Mouse (Mus musculus) neural tube, embryonic 15.5 days (tissue): Measurements from ENCODE around the gene Fhit. TPM values are rescaled to one million over a fixed set of nuclear protein-coding genes. Genes with fewer than 3 reads are reported as not detected.

Experiments
- ATAC-seq: fragments of 200-750 bp; cut with Nextera tagmentation; 2 replicates; pipeline ENCODE4 v1.8.0; 2017; ENCODE audit warnings: mild to moderate bottlenecking, moderate TSS enrichment, moderate library complexity; ENCODE audit not compliant: low FRiP score
- H3K27ac ChIP-seq: fragments of 300-500 bp; sonication (generic); replicated peaks from 2 replicates; pipeline ENCODE4 v1.5.1; 2015; ENCODE audit warnings: mild to moderate bottlenecking, inconsistent platforms
- H3K27me3 ChIP-seq: fragments of 300-500 bp; sonication (generic); replicated peaks from 2 replicates; pipeline ENCODE4 v1.6.1; 2015; ENCODE audit warnings: inconsistent platforms
- H3K36me3 ChIP-seq: fragments of 300-500 bp; sonication (generic); 2 replicates; pipeline ENCODE4 v1.6.1; 2015; ENCODE audit warnings: inconsistent platforms
- H3K4me1 ChIP-seq: fragments of 300-500 bp; sonication (generic); 2 replicates; pipeline ENCODE4 v1.6.1; 2015; ENCODE audit warnings: inconsistent platforms
- H3K4me2 ChIP-seq: fragments of 300-500 bp; sonication (generic); 2 replicates; pipeline ENCODE4 v1.6.1; 2015; ENCODE audit warnings: inconsistent platforms, mild to moderate bottlenecking, moderate library complexity
- H3K4me3 ChIP-seq: fragments of 300-500 bp; sonication (generic); replicated peaks from 2 replicates; pipeline ENCODE4 v1.5.1; 2015; ENCODE audit warnings: mild to moderate bottlenecking, inconsistent platforms
- H3K9ac ChIP-seq: fragments of 300-500 bp; sonication (generic); replicated peaks from 2 replicates; pipeline ENCODE4 v1.6.1; 2015; ENCODE audit warnings: mild to moderate bottlenecking, inconsistent platforms
- H3K9me3 ChIP-seq: fragments of 300-500 bp; sonication (generic); replicated peaks from 2 replicates; pipeline ENCODE4 v1.6.1; 2016; ENCODE audit warnings: inconsistent platforms
- WGBS: fragments of 180-500 bp; shearing (Covaris S2); methylation state at CpG from one replicate; pipeline ENCODE4 v1.1.7; 2015; ENCODE audit warnings: mixed read lengths; 5-methylcytosine and 5-hydroxymethylcytosine counted together
- polyA plus RNA-seq: library from polyadenylated mRNA; unstranded; fragments of >200 nt; fragmentation: Nextera tagmentation; extraction: Ambion mirVana; gene quantifications from 2 replicates; pipeline ENCODE4 v1.2.1, GENCODE M21; 2015

Gene Fhit
- polyA plus RNA-seq, 1 experiment from 2014 or later: 7.5 TPM

DNA sequence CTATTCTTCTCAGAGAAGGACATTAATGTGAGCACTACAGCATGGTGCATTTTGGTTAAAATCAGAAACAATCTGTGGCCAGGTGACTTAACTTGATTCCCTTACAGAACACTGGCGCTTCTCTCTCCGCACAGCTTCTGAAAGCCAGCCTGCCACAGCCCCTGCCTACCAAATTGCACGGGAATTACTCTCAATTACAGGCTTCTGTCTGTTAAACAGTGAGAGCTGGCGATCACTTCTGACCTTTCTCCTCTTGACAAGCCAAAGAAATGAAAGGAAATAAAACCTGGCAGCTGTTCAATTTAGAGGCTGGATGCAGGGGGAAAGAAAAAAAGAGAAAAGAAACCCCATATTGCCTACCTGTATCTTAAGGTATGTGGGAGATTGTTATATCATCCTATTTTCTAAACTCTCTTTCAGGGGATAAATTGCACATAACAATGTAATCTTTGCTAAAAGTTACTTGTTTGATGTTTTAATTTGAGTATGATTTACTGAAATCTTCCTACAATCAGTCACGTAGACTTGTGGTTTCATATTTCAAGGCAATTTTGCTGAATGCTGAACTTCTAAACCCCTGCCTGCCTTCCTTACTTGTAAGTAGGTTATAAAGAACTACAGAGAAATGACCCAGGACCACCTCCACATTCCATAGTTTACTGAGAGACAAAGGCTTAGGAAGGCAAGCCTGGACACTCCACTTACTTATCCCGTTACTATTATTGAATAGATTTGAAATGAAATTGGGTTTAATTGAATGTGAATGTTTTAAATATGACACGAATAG is 1115.3 kb downstream of the Fhit start:
- H3K4me2 ChIP-seq: no peak overlapping the region
- 25% methylated on average over 7 of the region's 7 CpGs for WGBS
- no peak overlapping the region for H3K4me3 ChIP-seq
- no peaks in the 10 kb centered on the region for H3K9me3 ChIP-seq
- no peaks in the 10 kb centered on the region for H3K27me3 ChIP-seq
- H3K4me1 ChIP-seq: 0 out of 2 replicates have a peak, but pooled peaks cover 2% of the 10 kb centered on the region
- no peak overlapping the region for H3K9ac ChIP-seq
- no peak for ATAC-seq
- H3K36me3 ChIP-seq: no peaks in the 10 kb centered on the region
- no peak overlapping the region for H3K27ac ChIP-seq

DNA sequence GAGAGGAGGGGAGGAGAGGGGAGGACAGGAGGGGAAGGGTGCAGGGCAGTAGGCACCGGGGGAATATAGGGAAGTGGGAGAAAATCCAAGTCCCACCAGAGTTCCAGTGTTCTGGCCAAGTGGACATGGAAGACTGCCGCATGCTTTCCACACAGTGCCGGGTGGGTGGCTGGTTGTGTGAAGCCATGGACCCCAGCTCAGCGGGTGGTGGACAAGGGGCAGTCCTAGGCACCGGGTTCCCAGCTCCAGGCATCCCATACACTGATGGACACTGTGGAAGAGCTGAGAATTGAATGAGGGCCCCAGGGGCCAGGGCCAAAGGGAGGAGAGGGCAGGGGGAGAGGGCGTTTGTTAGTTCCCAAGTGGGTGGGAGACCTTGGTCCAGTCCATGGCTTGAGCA is 1123.8 kb downstream of the Fhit start:
- H3K4me3 ChIP-seq: no peak overlapping the region
- H3K27me3 ChIP-seq: no peaks in the 10 kb centered on the region
- no peak overlapping the region for H3K9ac ChIP-seq
- no peak overlapping the region for H3K4me2 ChIP-seq
- no peak for ATAC-seq
- H3K36me3 ChIP-seq: no peaks in the 10 kb centered on the region
- H3K4me1 ChIP-seq: no peaks in the 10 kb centered on the region
- no peaks in the 10 kb centered on the region for H3K9me3 ChIP-seq
- 94% methylated on average over 6 of the region's 6 CpGs for WGBS
- no peak overlapping the region for H3K27ac ChIP-seq

DNA sequence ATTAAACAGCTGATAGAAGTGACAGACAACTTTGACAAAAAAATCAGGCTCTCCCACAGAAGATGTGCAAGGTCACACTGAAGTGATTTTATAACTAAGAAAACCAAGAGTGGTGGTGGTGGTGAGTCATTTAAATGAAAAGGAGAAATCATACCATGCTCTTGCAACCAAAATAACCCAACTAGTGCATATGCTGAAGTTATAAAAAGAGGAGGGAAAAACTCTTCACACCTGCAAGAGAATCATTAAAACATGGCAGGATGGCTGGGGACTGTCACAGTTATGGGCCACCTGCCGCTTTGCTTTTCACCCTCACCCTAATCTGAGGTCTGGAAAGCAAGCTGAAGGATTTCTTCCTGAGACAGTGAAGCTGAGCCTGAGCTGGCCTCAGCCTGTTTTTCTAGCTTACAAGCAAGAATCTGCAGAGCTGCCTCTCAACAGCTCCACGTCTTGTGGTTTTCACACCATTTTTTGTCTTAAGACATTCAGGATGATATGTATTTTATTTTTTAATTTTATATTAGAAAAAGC is 1125.1 kb downstream of the Fhit start:
- no peak for ATAC-seq
- Histone ChIP-seq H3K36me3 (no peaks in the 10 kb centered on the region), H3K27ac (no peak overlapping the region), H3K9ac (no peak overlapping the region), H3K4me1 (no peaks in the 10 kb centered on the region), H3K9me3 (no peaks in the 10 kb centered on the region), H3K4me2 (no peak overlapping the region), H3K27me3 (no peaks in the 10 kb centered on the region), H3K4me3 (no peak overlapping the region)
- 70% methylated on average over 2 of the region's 2 CpGs for WGBS

- WGBS: 17% methylated on average over 3 of the region's 3 CpGs
- no peaks in the 10 kb centered on the region for H3K27me3 ChIP-seq
These were observed 1126.2 kb downstream of the Fhit start for GRCm38 (mm10) chr14:10035682-10036081.

GRCm38 (mm10) chr14:10035270-10035669 is 1126.6 kb downstream of the Fhit start:
- no peak for ATAC-seq
- no peak overlapping the region for H3K9ac ChIP-seq
- no peak overlapping the region for H3K27ac ChIP-seq
- no peak overlapping the region for H3K4me2 ChIP-seq
- no peaks in the 10 kb centered on the region for H3K9me3 ChIP-seq
- no peaks in the 10 kb centered on the region for H3K36me3 ChIP-seq
- H3K4me3 ChIP-seq: no peak overlapping the region
- no peaks in the 10 kb centered on the region for H3K4me1 ChIP-seq
- no peaks in the 10 kb centered on the region for H3K27me3 ChIP-seq
- 22% methylated on average over 2 of the region's 2 CpGs for WGBS

More at GRCm38 (mm10) chr14:10035682-10036081, 1126.2 kb downstream of the Fhit start:
- no peaks in the 10 kb centered on the region for H3K36me3 ChIP-seq
- H3K27ac ChIP-seq: no peak overlapping the region
- no peak overlapping the region for H3K9ac ChIP-seq
- H3K4me3 ChIP-seq: no peak overlapping the region
- H3K9me3 ChIP-seq: no peaks in the 10 kb centered on the region
- ATAC-seq: no peak
- no peak overlapping the region for H3K4me2 ChIP-seq
- H3K4me1 ChIP-seq: no peaks in the 10 kb centered on the region

- 92% methylated on average over 2 of the region's 2 CpGs for WGBS
- H3K4me2 ChIP-seq: no peak overlapping the region
- no peaks in the 10 kb centered on the region for H3K4me1 ChIP-seq
- no peak for ATAC-seq
- no peaks in the 10 kb centered on the region for H3K36me3 ChIP-seq
- H3K27me3 ChIP-seq: no peaks in the 10 kb centered on the region
- no peak overlapping the region for H3K27ac ChIP-seq
- peaks cover 6% of the 10 kb centered on the region; the same call in 1 of the 2 replicates for H3K9me3 ChIP-seq
- no peak overlapping the region for H3K9ac ChIP-seq
- no peak overlapping the region for H3K4me3 ChIP-seq
These were observed 1138.5 kb downstream of the Fhit start for GRCm38 (mm10) chr14:10023382-10023781.

- Histone ChIP-seq H3K9ac (no peak overlapping the region), H3K27ac (no peak overlapping the region), H3K4me3 (no peak overlapping the region), H3K4me1 (no peaks in the 10 kb centered on the region), H3K9me3 (no peaks in the 10 kb centered on the region), H3K27me3 (no peaks in the 10 kb centered on the region), H3K4me2 (no peak overlapping the region), H3K36me3 (no peaks in the 10 kb centered on the region)
- no peak for ATAC-seq
- WGBS: 35% methylated on average over 2 of the region's 2 CpGs
These were observed 1139.5 kb downstream of the Fhit start for GRCm38 (mm10) chr14:10022304-10022703.

DNA sequence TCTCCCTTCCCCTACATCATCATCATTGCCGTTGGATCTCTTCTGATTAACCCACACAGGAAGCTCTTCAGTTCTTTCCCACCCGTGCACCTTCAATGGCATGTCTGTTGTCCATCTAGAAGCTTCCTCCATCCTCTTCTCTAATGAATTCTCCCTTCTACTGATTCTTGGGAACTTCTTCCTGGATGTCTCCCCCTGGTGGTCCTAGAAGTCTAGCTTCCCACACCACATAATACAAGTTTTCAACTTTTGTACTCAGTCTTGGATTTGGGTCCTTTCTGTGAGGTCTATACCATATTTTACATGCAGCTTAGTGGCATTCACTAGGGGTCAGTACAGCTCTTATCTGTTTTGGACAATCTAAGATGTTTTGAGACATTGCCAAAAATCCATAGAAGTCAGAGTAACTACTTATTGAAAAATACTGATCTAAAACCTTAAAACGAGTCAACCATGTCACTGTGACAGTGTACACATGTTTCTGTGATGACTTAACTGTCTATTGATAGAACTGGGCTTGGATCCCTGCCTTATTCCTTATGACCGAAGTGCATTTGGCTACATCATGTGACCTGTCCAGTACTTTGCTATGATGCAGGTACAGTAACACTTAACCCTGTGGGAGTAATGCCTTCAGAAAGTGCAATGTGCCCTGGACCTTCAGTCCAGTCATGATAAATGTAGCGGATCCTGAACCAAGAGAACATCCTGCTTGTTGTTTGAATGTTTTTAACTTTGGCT is 1141.3 kb downstream of the Fhit start:
- WGBS: 89% methylated on average over 5 of the region's 5 CpGs
- Histone ChIP-seq H3K27me3 (no peaks in the 10 kb centered on the region), H3K4me1 (no peaks in the 10 kb centered on the region), H3K4me3 (no peak overlapping the region), H3K36me3 (no peaks in the 10 kb centered on the region), H3K27ac (no peak overlapping the region), H3K9ac (no peak overlapping the region), H3K4me2 (no peak overlapping the region), H3K9me3 (no peaks in the 10 kb centered on the region)
- ATAC-seq: no peak

DNA sequence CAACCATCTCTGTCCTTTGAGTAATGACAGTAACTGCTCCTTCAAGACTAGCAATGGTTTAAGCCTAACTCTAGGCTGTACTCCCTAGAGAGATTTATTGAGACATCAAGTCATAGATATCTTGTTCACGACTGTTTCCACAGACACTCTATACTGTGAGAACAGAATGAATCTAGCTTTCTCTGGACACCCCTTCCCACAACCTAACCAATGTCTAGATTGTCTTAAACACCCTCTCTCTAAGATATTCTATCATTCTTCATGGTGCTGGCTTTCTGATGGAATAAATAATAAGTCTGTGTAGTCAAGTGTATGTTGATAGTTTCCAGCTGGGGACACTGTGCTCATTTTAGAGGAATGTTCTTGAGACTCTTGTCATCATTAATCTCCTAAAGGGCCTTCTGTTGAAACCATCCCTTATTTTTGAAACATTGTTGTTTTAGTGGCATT is 1148.0 kb downstream of the Fhit start:
- Histone ChIP-seq H3K27ac (no peak overlapping the region), H3K27me3 (no peaks in the 10 kb centered on the region), H3K9me3 (no peaks in the 10 kb centered on the region), H3K4me3 (no peak overlapping the region), H3K4me2 (no peak overlapping the region), H3K9ac (no peak overlapping the region), H3K36me3 (no peaks in the 10 kb centered on the region), H3K4me1 (no peaks in the 10 kb centered on the region)
- WGBS: 78% methylated on average over 1 of the region's 1 CpGs
- no peak for ATAC-seq

GRCm38 (mm10) chr14:10013003-10013816 is 1148.6 kb downstream of the Fhit start:
- no peak overlapping the region for H3K27ac ChIP-seq
- H3K9ac ChIP-seq: no peak overlapping the region
- no peaks in the 10 kb centered on the region for H3K4me1 ChIP-seq
- WGBS: 72% methylated on average over 7 of the region's 7 CpGs
- no peaks in the 10 kb centered on the region for H3K36me3 ChIP-seq
- no peak overlapping the region for H3K4me2 ChIP-seq
- no peaks in the 10 kb centered on the region for H3K27me3 ChIP-seq
- no peaks in the 10 kb centered on the region for H3K9me3 ChIP-seq
- ATAC-seq: no peak
- H3K4me3 ChIP-seq: no peak overlapping the region

GRCm38 (mm10) chr14:10006278-10006677 is 1155.6 kb downstream of the Fhit start:
- ATAC-seq: no peak
- no peak overlapping the region for H3K4me3 ChIP-seq
- H3K27ac ChIP-seq: no peak overlapping the region
- H3K4me1 ChIP-seq: no peaks in the 10 kb centered on the region
- H3K27me3 ChIP-seq: no peaks in the 10 kb centered on the region
- H3K4me2 ChIP-seq: no peak overlapping the region
- no peaks in the 10 kb centered on the region for H3K36me3 ChIP-seq
- 83% methylated on average over 5 of the region's 5 CpGs for WGBS
- H3K9me3 ChIP-seq: no peaks in the 10 kb centered on the region
- no peak overlapping the region for H3K9ac ChIP-seq
